Mouse (Mus musculus) lung, adult 2 months (tissue): Measurements from ENCODE around the gene Lyrm7.

ENCODE experiments used
- CTCF ChIP-seq: fragments of 200-500 bp; IDR thresholded peaks from 2 replicates; pipeline ENCODE4 v1.5.1; 2011; ENCODE audit warnings: mild to moderate bottlenecking, low read length, control low read depth; ENCODE audit not compliant: insufficient read depth
- POLR2A ChIP-seq: fragments of 200-500 bp; IDR thresholded peaks from 2 replicates; pipeline ENCODE4 v1.6.1; 2011; ENCODE audit warnings: low read depth, mild to moderate bottlenecking, control low read depth, low read length, borderline replicate concordance; ENCODE audit errors: extremely low read depth

DNA sequence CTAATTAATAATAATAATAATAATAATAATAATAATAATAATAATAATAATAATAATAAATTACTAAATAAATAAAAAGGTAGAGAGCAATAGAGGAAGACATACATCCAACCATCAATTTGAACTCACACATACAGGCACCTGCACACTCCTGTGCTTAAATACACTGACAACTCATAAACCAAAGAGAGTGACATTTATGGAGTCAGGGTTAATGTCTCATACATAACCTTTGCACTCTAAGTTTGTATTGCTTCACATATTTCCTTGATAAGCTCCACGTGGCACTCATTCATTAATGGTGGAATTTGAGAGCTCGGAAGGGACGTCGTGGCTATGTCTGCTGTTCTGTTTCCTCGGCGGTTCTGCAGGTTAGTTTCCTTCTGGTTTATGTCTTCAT, 58.1 kb downstream of the Lyrm7 start:
- TF ChIP-seq CTCF = no peak
- TF ChIP-seq POLR2A = no peak
